Mouse (Mus musculus) heart, adult 2 months (tissue): ENCODE results near the gene Krt1. TPM values are rescaled to one million over a fixed set of nuclear protein-coding genes. Genes with fewer than 3 reads are reported as not detected.

Source experiments
- DNase-seq, 2 experiments: peaks; one replicate each; pipeline ENCODE4 v3.0.0; 2021
- H3K27ac ChIP-seq: fragments of 200-600 bp; 2 replicates; pipeline ENCODE4 v1.8.1; 2022
- H3K27me3 ChIP-seq: fragments of 200-500 bp; 2 replicates; pipeline ENCODE4 v1.6.1; 2012; ENCODE audit warnings: mild to moderate bottlenecking, low read length, inconsistent platforms, mixed read lengths; ENCODE audit not compliant: control insufficient read depth, insufficient read depth
- H3K36me3 ChIP-seq: fragments of 200-500 bp; 2 replicates; pipeline ENCODE4 v1.6.1; 2012; ENCODE audit warnings: low read length, inconsistent platforms; ENCODE audit not compliant: control insufficient read depth, insufficient read depth
- H3K4me1 ChIP-seq: fragments of 200-500 bp; 2 replicates; pipeline ENCODE4 v1.6.1; 2011; ENCODE audit warnings: low read length; ENCODE audit not compliant: control insufficient read depth, insufficient read depth
- H3K4me3 ChIP-seq: fragments of 200-600 bp; 2 replicates; pipeline ENCODE4 v1.8.1; 2022
- H3K79me2 ChIP-seq: fragments of 200-500 bp; replicated peaks from 2 replicates; pipeline ENCODE4 v1.6.1; 2012; ENCODE audit warnings: mild to moderate bottlenecking, inconsistent platforms, low read length, moderate library complexity, mixed read lengths; ENCODE audit not compliant: control insufficient read depth, insufficient read depth
- H3K9ac ChIP-seq: fragments of 200-500 bp; 2 replicates; pipeline ENCODE4 v1.6.1; 2012; ENCODE audit warnings: low read depth, mild to moderate bottlenecking, control low read depth, inconsistent platforms, low read length, mixed read lengths
- CTCF ChIP-seq: fragments of 200-600 bp; IDR thresholded peaks from 2 replicates; pipeline ENCODE4 v1.8.1; 2022; ENCODE audit warnings: antibody characterized with exemption, mild to moderate bottlenecking, moderate library complexity
- EP300 ChIP-seq: fragments of 200-500 bp; IDR thresholded peaks from 2 replicates; pipeline ENCODE4 v1.6.1; 2011; ENCODE audit warnings: low read depth, low read length, control low read depth; ENCODE audit not compliant: insufficient read depth
- POLR2A ChIP-seq: fragments of 200-500 bp; IDR thresholded peaks from 2 replicates; pipeline ENCODE4 v1.6.1; 2011; ENCODE audit warnings: mild to moderate bottlenecking, low read depth, low read length, control low read depth; ENCODE audit not compliant: insufficient read depth
- WGBS: fragments of 180-500 bp; shearing (Covaris S2); methylation state at CpG from one replicate; pipeline ENCODE4 v1.1.7; 2018; 5-methylcytosine and 5-hydroxymethylcytosine counted together
- intact Hi-C: fragments of 180-260 bp; cut with DNase I; formaldehyde crosslinking; loops from one replicate; pipeline ENCODE4 v1.15.1; 2025
- long read RNA-seq: library from polyadenylated mRNA; stranded (forward); transcript quantifications from one replicate; pipeline ENCODE4 v2.0.0, GENCODE M21; 2021
- polyA plus RNA-seq: library from polyadenylated mRNA; depleted of rRNA; stranded (reverse); fragments of >200 nt; gene quantifications from 2 replicates; pipeline ENCODE4 v1.2.3, GENCODE M21; 2012; rRNA removed
- total RNA-seq, 2 experiments: library from RNA; stranded (reverse); gene quantifications; 2 replicates each; pipeline ENCODE4 v1.2.3; 2021

Gene Krt1
- total RNA-seq (not detected), polyA plus RNA-seq (0.04 TPM in 1 of 2 replicates, not detected in the other)
- long read RNA-seq: 0 reads

DNA sequence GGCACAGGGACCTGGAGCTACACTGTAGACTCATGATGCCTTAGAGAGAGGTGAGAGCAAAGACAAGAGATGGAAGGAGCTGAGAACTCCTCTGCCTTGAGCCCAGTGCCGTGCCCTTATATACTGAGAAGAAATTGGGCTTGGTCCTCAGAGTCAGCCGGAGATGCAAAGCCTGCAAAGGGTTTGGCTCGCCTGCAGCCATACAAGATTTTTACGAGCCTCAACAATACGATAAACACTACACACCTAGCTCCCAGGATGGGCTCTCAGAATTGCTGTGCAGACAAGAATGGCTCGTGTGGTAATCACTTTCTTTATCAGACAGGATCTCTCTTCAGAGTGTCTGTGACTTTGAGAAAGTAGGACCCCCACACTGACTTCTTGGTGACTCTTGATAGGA is at the start of gene Krt1:
TSS of gene Krt1 (minus strand) at position 101 of the 400 bp plus-strand sequence.
- TF ChIP-seq POLR2A (no peak), EP300 (no peak), CTCF (no peak)
- H3K4me3 ChIP-seq: no peak within 1 kb of the TSS
- H3K79me2 ChIP-seq: no peaks in the 10 kb centered on the region
- H3K9ac ChIP-seq: no peak within 1 kb of the TSS
- intact Hi-C loops: no loop called here
- no peaks in the 10 kb centered on the region for H3K4me1 ChIP-seq
- 71% methylated on average over 6 of the region's 6 CpGs for WGBS
- H3K27me3 ChIP-seq: peaks cover 4% of the 10 kb centered on the region
- no peak for DNase-seq
- H3K36me3 ChIP-seq: no peaks in the 10 kb centered on the region
- H3K27ac ChIP-seq: no peak within 1 kb of the TSS

GRCm38 (mm10) chr15:101895216-101895615 is 44.6 kb upstream of the Krt1 start:
- intact Hi-C loops: no loop called here
- 85% methylated on average over 4 of the region's 4 CpGs for WGBS
- TF ChIP-seq EP300: no peak
- TF ChIP-seq POLR2A: no peak
- Histone ChIP-seq H3K9ac (no peak overlapping the region), H3K27ac (no peak overlapping the region), H3K27me3 (no peaks in the 10 kb centered on the region), H3K79me2 (no peaks in the 10 kb centered on the region), H3K4me1 (no peaks in the 10 kb centered on the region), H3K4me3 (no peak overlapping the region), H3K36me3 (no peaks in the 10 kb centered on the region)
- DNase-seq: no peak

DNA sequence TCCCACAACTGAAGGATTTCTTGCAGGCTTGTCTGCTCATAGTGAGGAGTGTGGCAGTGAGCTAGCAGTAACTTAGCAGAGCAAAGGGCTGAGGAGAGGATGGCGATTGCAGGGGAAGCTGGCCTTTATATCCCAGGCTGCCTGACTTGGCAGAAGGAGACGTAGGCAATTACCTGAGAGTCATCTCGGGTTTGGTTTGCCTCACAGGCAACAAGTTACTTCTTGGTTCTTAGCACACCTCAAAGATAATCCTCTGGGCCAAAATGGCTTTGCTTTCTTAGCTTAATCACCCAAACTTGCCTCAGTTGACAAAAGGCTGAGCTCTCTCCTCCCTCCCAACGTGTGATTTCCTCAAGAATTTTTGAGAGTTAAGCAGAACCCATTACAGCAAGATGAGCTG is 42.2 kb upstream of the Krt1 start, which contains the start of gene Krt76:
TSS of gene Krt76 (minus strand) at position 101 of the 400 bp plus-strand sequence.
- no peak for DNase-seq
- Histone ChIP-seq H3K79me2 (no peaks in the 10 kb centered on the region), H3K4me3 (no peak within 1 kb of the TSS), H3K36me3 (no peaks in the 10 kb centered on the region), H3K4me1 (no peaks in the 10 kb centered on the region), H3K9ac (no peak within 1 kb of the TSS), H3K27ac (no peak within 1 kb of the TSS), H3K27me3 (no peaks in the 10 kb centered on the region)
- 51% methylated on average over 4 of the region's 4 CpGs for WGBS
- TF ChIP-seq POLR2A (no peak), EP300 (no peak), CTCF (no peak)
- intact Hi-C loops: no loop called here

DNA sequence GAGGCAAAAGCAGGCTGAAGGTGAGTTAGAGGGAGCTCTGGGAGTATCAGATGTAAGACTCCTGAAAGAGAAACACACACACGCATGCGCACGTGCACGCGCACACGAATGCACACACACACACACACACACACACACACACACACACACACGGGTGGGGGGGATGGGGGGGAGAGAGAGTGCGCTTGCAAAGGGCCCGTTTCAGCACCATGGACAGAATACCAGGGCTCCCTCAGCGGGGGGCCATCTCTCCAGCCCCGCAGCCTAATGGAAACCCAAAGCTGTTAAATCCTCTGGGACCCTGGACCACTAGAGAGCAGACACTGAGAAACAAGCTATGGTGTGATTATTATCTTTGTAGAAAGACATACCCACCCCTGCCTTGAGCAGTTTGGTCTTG is 29.2 kb upstream of the Krt1 start:
- no peaks in the 10 kb centered on the region for H3K4me1 ChIP-seq
- H3K27ac ChIP-seq: no peak overlapping the region
- TF ChIP-seq EP300 (no peak), CTCF (no peak), POLR2A (no peak)
- intact Hi-C loops: no loop called here
- no peak for DNase-seq
- WGBS: 12% methylated on average over 11 of the region's 11 CpGs
- no peak overlapping the region for H3K9ac ChIP-seq
- no peaks in the 10 kb centered on the region for H3K79me2 ChIP-seq
- peaks cover under 1% of the 10 kb centered on the region; the same call in 1 of the 2 replicates for H3K27me3 ChIP-seq
- H3K36me3 ChIP-seq: no peaks in the 10 kb centered on the region
- no peak overlapping the region for H3K4me3 ChIP-seq

DNA sequence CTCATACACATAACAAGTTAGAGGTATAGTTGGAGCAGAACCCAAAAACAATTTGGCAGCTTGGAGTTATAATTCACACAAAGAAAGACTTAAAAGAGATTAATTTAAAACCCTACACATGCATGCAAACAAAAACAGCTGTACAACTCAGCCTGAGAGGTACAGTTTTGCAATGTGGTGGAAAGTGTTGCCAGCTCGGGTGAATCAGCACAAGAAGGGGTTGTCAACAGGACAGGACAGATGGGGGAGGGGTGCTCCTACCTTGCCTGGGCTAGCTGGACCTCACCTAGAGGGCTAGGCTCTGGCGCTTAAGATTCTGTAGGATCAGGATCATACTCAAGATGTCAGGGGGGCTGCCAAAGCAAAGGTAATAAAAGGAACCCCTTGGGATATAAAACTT is 27.4 kb upstream of the Krt1 start:
- no peak for TF ChIP-seq POLR2A
- no peak for DNase-seq
- no peaks in the 10 kb centered on the region for H3K27me3 ChIP-seq
- no peak overlapping the region for H3K4me3 ChIP-seq
- H3K4me1 ChIP-seq: no peaks in the 10 kb centered on the region
- H3K79me2 ChIP-seq: no peaks in the 10 kb centered on the region
- WGBS: 50% methylated on average over 2 of the region's 2 CpGs
- H3K27ac ChIP-seq: no peak overlapping the region
- intact Hi-C loops: no loop called here
- no peaks in the 10 kb centered on the region for H3K36me3 ChIP-seq
- no peak overlapping the region for H3K9ac ChIP-seq

GRCm38 (mm10) chr15:101874383-101874782 is 23.8 kb upstream of the Krt1 start:
- Histone ChIP-seq H3K36me3 (no peaks in the 10 kb centered on the region), H3K4me1 (no peaks in the 10 kb centered on the region), H3K79me2 (no peaks in the 10 kb centered on the region), H3K4me3 (no peak overlapping the region), H3K27me3 (no peaks in the 10 kb centered on the region), H3K9ac (no peak overlapping the region), H3K27ac (no peak overlapping the region)
- TF ChIP-seq EP300 (no peak), POLR2A (no peak), CTCF (no peak)
- intact Hi-C loops: no loop called here
- DNase-seq: no peak
- 68% methylated on average over 1 of the region's 1 CpGs for WGBS
